Mouse (Mus musculus): ENCODE results near the gene Ppfia2. TPM values are rescaled to one million over a fixed set of nuclear protein-coding genes. Genes with fewer than 3 reads are reported as not detected.

The Ppfia2 gene
- polyA plus RNA-seq (2014; fragmentation: Nextera tagmentation; extraction: Ambion mirVana): 37.1 TPM in 2 replicates

DNA sequence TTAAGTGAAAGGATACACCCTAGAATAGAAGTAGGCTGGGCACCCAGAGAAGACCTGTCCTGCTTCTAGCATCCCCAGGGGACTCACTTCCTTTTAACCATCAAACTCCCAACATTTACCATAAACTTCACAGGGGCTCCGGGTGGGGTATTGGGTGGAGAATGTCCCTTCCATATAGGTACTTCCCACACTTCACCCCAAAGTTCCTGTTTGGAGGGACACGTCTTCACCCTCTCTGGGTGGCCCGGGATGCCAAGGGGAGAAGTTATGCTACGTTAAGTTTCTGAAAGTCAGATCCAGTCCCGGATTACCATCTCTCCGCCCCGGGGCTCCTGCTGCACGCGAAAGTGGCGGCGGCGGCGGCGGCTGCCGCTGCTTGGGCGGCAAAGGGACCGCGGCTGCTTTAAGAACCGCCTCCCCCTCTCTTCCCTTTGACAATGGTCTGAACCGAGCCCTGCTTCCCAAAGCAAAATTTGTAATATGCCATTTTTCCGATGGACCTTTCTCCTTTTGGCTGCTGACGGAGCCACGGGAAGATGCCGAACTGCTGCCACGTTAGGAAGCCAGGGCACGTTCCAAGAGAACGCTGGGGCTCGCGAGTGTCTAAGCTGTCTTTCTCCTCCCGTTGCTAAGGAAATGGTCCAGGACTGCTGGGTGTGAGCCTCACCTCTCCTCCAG is at the start of gene Ppfia2:
Gene Ppfia2 (plus strand): TSS at position 485 of the 678 bp plus-strand sequence.
- Histone ChIP-seq H3K9ac (replicated peaks; ENCODE audit: low read length) (peak within 1 kb of the TSS; percentile 79), H3K9me3 (ENCODE audit: control insufficient read depth, low read length) (no peaks in the 10 kb centered on the region), H3K4me1 (ENCODE audit: control insufficient read depth, insufficient read depth, low read length) (peaks cover 7% of the 10 kb centered on the region; the same call in 1 of the 2 replicates), H3K27ac (replicated peaks; ENCODE audit: low read depth, low read length) (peak within 1 kb of the TSS; percentile 92), H3K4me3 (replicated peaks; ENCODE audit: low read depth, low read length) (peak within 1 kb of the TSS; percentile 70), H3K27me3 (ENCODE audit: control insufficient read depth, insufficient read depth, low read length) (no peaks in the 10 kb centered on the region), H3K4me2 (ENCODE audit: low read length) (peak within 1 kb of the TSS; percentile 78), H3K36me3 (ENCODE audit: control insufficient read depth, insufficient read depth, low read length) (no peaks in the 10 kb centered on the region)
- DNase-seq: peak; percentile 93
- WGBS: under 1% methylated on average over 30 of the region's 30 CpGs
- peak; percentile 88 for ATAC-seq (ENCODE audit: low FRiP score, low TSS enrichment)

- DNase-seq: peak; percentile 87
- Histone ChIP-seq H3K27ac (replicated peaks; ENCODE audit: low read depth, low read length) (peak overlapping the region; percentile 92), H3K4me3 (replicated peaks; ENCODE audit: low read depth, low read length) (peak overlapping the region; percentile 70), H3K4me1 (ENCODE audit: control insufficient read depth, insufficient read depth, low read length) (peaks cover 7% of the 10 kb centered on the region; the same call in 1 of the 2 replicates), H3K36me3 (ENCODE audit: control insufficient read depth, insufficient read depth, low read length) (no peaks in the 10 kb centered on the region), H3K4me2 (ENCODE audit: low read length) (peak overlapping the region; percentile 78), H3K9ac (replicated peaks; ENCODE audit: low read length) (peak overlapping the region; percentile 79), H3K27me3 (ENCODE audit: control insufficient read depth, insufficient read depth, low read length) (no peaks in the 10 kb centered on the region), H3K9me3 (ENCODE audit: control insufficient read depth, low read length) (no peaks in the 10 kb centered on the region)
- ATAC-seq (ENCODE audit: low FRiP score, low TSS enrichment): peak; percentile 87
- 1% methylated on average over 19 of the region's 19 CpGs for WGBS
Observed at GRCm38 (mm10) chr10:106468956-106469721, 1.0 kb upstream of the Ppfia2 start.

GRCm38 (mm10) chr10:106470533-106471205 is 530 bp downstream of the Ppfia2 start:
- WGBS: 6% methylated on average over 17 of the region's 18 CpGs
- peak overlapping the region; percentile 70 for H3K4me3 ChIP-seq (replicated peaks; ENCODE audit: low read depth, low read length)
- DNase-seq (peak; percentile 64), ATAC-seq (ENCODE audit: low FRiP score, low TSS enrichment) (peak; percentile 8)
- H3K4me2 ChIP-seq (ENCODE audit: low read length): peak overlapping the region; percentile 78
- peak overlapping the region; percentile 92 for H3K27ac ChIP-seq (replicated peaks; ENCODE audit: low read depth, low read length)
- H3K9me3 ChIP-seq (ENCODE audit: control insufficient read depth, low read length): no peaks in the 10 kb centered on the region
- no peaks in the 10 kb centered on the region for H3K27me3 ChIP-seq (ENCODE audit: control insufficient read depth, insufficient read depth, low read length)
- peak overlapping the region; percentile 79 for H3K9ac ChIP-seq (replicated peaks; ENCODE audit: low read length)
- peaks cover 7% of the 10 kb centered on the region; the same call in 1 of the 2 replicates for H3K4me1 ChIP-seq (ENCODE audit: control insufficient read depth, insufficient read depth, low read length)
- H3K36me3 ChIP-seq (ENCODE audit: control insufficient read depth, insufficient read depth, low read length): no peaks in the 10 kb centered on the region

DNA sequence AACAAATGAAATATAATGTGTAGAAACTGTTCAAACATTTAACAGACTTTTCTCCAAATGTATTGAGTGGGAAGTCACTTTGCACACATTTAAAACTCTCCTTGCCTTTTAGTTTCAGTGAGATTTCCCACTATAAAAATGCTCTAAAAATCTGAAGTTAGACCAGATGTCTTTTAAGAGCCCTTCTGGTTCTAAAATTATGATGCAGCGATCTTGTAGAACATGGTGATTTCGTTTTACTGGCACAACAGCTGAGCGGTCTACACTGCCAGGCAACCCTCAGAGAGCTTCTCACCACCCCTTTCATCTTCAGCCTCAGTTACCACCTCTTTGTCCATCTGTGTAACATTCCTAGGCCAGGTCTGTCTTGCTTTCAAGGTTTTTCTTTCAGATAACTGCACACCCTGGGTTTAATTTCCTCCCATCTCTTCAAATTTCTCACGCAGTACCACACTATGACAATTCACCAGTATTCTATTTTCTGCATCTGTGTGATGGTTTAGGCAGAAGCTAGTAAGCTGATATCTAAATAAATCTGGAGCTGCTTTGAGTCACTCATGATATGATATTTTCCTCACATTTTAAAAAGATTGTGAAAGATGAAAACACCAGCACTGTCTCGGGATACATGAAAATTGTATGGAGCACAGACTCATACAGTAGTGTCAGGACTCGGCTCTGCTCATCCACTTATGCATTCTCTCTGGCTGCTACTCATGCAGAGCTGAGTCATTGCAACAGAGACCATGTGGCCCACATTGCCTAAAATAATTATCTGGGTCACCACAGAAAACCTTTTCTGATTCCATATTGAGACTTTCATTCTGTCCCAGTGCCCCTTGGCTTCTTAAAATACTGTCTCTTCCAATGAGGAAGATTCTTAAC is 39.4 kb downstream of the Ppfia2 start:
- DNase-seq (no peak), ATAC-seq (ENCODE audit: low FRiP score, low TSS enrichment) (no peak)
- WGBS: 82% methylated on average over 6 of the region's 6 CpGs
- H3K27ac ChIP-seq (replicated peaks; ENCODE audit: low read depth, low read length): no peak overlapping the region
- no peak overlapping the region for H3K4me3 ChIP-seq (replicated peaks; ENCODE audit: low read depth, low read length)
- H3K4me1 ChIP-seq (ENCODE audit: control insufficient read depth, insufficient read depth, low read length): no peaks in the 10 kb centered on the region
- no peak overlapping the region for H3K9ac ChIP-seq (replicated peaks; ENCODE audit: low read length)
- H3K27me3 ChIP-seq (ENCODE audit: control insufficient read depth, insufficient read depth, low read length): no peaks in the 10 kb centered on the region
- no peaks in the 10 kb centered on the region for H3K36me3 ChIP-seq (ENCODE audit: control insufficient read depth, insufficient read depth, low read length)
- H3K4me2 ChIP-seq (ENCODE audit: low read length): no peak overlapping the region
- no peaks in the 10 kb centered on the region for H3K9me3 ChIP-seq (ENCODE audit: control insufficient read depth, low read length)

GRCm38 (mm10) chr10:106566036-106566435 is 95.9 kb downstream of the Ppfia2 start:
- no peaks in the 10 kb centered on the region for H3K4me1 ChIP-seq (ENCODE audit: control insufficient read depth, insufficient read depth, low read length)
- no peaks in the 10 kb centered on the region for H3K9me3 ChIP-seq (ENCODE audit: control insufficient read depth, low read length)
- ATAC-seq (ENCODE audit: low FRiP score, low TSS enrichment) (no peak), DNase-seq (no peak)
- no peak overlapping the region for H3K9ac ChIP-seq (replicated peaks; ENCODE audit: low read length)
- no peak overlapping the region for H3K4me2 ChIP-seq (ENCODE audit: low read length)
- H3K36me3 ChIP-seq (ENCODE audit: control insufficient read depth, insufficient read depth, low read length): no peaks in the 10 kb centered on the region
- no peaks in the 10 kb centered on the region for H3K27me3 ChIP-seq (ENCODE audit: control insufficient read depth, insufficient read depth, low read length)
- no peak overlapping the region for H3K4me3 ChIP-seq (replicated peaks; ENCODE audit: low read depth, low read length)
- no peak overlapping the region for H3K27ac ChIP-seq (replicated peaks; ENCODE audit: low read depth, low read length)
- WGBS: 76% methylated on average over 4 of the region's 4 CpGs

DNA sequence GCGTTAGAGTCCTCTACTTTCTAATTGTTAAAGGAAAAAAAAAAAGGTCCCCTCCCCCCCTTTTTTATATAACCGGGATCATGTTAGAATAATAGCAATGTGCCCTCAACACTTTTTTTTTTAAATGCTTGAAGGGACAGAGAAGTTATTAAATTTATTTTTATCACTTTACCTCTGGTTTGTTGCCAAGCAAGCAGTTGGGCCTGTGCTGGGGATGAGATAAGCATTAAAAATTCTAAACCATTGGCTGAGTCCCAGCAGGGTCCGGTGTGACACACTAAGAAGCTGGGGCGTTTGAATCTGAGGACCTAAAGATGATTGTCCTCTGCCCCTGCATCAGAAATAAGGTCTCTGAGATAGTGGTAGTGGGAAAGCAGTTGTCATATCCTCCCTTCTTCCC is 114.9 kb downstream of the Ppfia2 start:
- no peaks in the 10 kb centered on the region for H3K4me1 ChIP-seq (ENCODE audit: control insufficient read depth, insufficient read depth, low read length)
- no peaks in the 10 kb centered on the region for H3K36me3 ChIP-seq (ENCODE audit: control insufficient read depth, insufficient read depth, low read length)
- H3K4me2 ChIP-seq (ENCODE audit: low read length): no peak overlapping the region
- no peak overlapping the region for H3K27ac ChIP-seq (replicated peaks; ENCODE audit: low read depth, low read length)
- H3K9ac ChIP-seq (replicated peaks; ENCODE audit: low read length): no peak overlapping the region
- ATAC-seq (ENCODE audit: low FRiP score, low TSS enrichment): no peak
- 72% methylated on average over 4 of the region's 4 CpGs for WGBS
- no peaks in the 10 kb centered on the region for H3K9me3 ChIP-seq (ENCODE audit: control insufficient read depth, low read length)
- no peak for DNase-seq
- no peak overlapping the region for H3K4me3 ChIP-seq (replicated peaks; ENCODE audit: low read depth, low read length)
- no peaks in the 10 kb centered on the region for H3K27me3 ChIP-seq (ENCODE audit: control insufficient read depth, insufficient read depth, low read length)

DNA sequence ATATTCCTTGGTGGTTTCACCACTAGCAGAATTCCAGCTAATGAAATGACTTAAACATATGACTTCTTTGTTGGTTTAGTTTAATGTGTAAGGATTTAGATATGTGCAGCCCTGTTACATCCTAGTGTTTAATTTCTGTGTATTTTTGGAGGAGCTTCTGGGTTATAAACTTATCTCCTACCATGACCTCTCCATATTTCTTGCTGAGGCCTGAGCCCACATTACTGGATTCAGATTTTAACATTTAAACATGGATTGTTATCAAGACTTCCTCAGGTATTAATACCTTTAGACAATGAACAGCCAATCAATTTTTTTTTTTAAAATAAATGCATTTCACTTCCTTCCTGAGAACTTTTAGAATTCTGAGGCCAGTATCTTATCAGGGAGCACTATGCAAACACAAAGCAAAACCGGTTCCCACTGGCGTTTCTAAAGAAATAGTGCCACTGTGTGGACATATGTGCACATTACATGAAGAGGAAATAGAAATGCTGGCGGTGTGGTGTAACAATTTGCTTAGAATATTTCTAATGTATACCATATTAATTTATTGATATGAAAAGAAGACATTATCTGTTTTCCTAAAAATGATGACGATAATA is 115.4 kb downstream of the Ppfia2 start:
- DNase-seq (peak; percentile 85), ATAC-seq (ENCODE audit: low FRiP score, low TSS enrichment) (peak; percentile 76)
- Histone ChIP-seq H3K4me2 (ENCODE audit: low read length) (no peak overlapping the region), H3K27me3 (ENCODE audit: control insufficient read depth, insufficient read depth, low read length) (no peaks in the 10 kb centered on the region), H3K9me3 (ENCODE audit: control insufficient read depth, low read length) (no peaks in the 10 kb centered on the region), H3K27ac (replicated peaks; ENCODE audit: low read depth, low read length) (no peak overlapping the region), H3K36me3 (ENCODE audit: control insufficient read depth, insufficient read depth, low read length) (no peaks in the 10 kb centered on the region), H3K4me3 (replicated peaks; ENCODE audit: low read depth, low read length) (no peak overlapping the region), H3K4me1 (ENCODE audit: control insufficient read depth, insufficient read depth, low read length) (no peaks in the 10 kb centered on the region), H3K9ac (replicated peaks; ENCODE audit: low read length) (no peak overlapping the region)
- WGBS: 3% methylated on average over 4 of the region's 4 CpGs

DNA sequence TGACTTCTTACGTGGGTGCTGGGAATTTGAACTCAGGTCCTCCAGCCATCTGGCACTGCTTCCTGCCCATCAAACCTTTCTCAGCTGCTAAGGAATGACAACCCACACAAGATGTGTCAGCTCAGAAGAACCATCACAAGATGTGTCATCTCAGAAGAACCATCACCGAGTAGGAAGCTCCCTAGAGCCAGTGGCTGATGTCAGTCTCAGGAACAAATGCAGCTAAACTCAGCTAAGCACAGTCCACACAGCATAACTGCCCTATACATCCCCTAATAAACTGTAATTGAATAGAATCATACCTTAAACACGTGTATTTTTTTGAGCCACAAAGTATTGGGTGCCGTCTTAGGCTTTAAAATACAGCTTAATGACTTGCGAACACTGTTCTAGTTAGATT is 117.7 kb downstream of the Ppfia2 start:
- no peak overlapping the region for H3K4me2 ChIP-seq (ENCODE audit: low read length)
- DNase-seq: no peak
- H3K27me3 ChIP-seq (ENCODE audit: control insufficient read depth, insufficient read depth, low read length): no peaks in the 10 kb centered on the region
- H3K9me3 ChIP-seq (ENCODE audit: control insufficient read depth, low read length): no peaks in the 10 kb centered on the region
- no peaks in the 10 kb centered on the region for H3K36me3 ChIP-seq (ENCODE audit: control insufficient read depth, insufficient read depth, low read length)
- 75% methylated on average over 5 of the region's 5 CpGs for WGBS
- no peak overlapping the region for H3K9ac ChIP-seq (replicated peaks; ENCODE audit: low read length)
- H3K4me3 ChIP-seq (replicated peaks; ENCODE audit: low read depth, low read length): no peak overlapping the region
- no peaks in the 10 kb centered on the region for H3K4me1 ChIP-seq (ENCODE audit: control insufficient read depth, insufficient read depth, low read length)
- no peak overlapping the region for H3K27ac ChIP-seq (replicated peaks; ENCODE audit: low read depth, low read length)
- ATAC-seq (ENCODE audit: low FRiP score, low TSS enrichment): no peak
